Mouse (Mus musculus): Measurements from ENCODE around the gene Ift81.

The Ift81 gene

DNA sequence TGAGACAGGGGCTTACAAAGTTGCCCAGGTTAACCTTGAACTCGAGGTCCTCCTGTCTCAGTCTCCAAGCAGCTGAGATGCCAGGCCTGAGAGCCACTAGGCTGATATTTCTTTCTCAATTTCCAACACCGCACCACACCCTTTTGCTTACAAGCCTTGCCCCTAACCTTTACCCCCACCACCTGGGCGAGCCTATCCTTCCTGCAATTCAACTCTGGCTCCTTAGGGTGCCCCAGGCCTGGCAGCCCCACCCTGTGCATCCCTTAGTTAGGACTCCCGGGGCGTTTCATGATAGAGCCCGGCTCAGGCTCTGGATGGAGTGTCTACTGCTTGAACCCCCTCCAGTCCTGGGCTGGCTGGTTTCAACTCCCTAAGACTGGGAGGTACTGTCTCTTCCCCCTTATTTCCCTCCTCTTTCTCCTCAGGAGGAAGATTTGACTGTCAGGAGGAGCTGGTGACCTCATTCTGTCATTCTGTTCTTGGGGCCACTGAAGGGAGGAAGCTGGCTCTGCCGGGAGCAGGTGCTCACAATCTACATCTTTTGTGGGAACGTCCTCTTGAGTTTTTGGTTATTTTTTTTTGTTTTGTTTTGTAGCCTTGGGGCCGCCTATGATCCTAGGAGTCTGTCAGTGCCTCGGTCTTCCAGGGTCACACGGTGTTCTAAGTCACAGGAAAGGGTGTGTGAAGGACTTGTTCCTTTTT lies 98.1 kb downstream of the Ift81 start:
- no peak for DNase-seq (ENCODE audit: low read depth)

DNA sequence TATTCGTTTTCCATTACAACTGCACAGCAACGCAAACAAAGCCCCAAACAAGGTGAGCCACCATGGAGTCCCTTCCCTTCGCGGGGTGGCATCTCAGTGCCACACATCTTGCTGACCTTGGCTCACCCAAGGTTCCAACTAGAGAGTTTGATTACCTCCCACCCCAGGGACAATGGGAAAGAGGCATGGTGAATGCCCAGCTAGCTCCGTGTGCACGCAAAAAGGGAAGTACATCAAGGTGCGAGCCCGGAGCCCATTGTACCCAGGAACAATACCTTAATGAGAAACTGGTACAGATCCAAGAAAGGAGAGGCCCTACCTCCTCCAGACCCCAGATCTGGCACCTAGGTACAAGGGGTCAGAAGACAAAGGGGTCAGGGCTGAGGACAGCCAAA lies 100.2 kb downstream of the Ift81 start:
- DNase-seq (ENCODE audit: low read depth), result no peak

DNA sequence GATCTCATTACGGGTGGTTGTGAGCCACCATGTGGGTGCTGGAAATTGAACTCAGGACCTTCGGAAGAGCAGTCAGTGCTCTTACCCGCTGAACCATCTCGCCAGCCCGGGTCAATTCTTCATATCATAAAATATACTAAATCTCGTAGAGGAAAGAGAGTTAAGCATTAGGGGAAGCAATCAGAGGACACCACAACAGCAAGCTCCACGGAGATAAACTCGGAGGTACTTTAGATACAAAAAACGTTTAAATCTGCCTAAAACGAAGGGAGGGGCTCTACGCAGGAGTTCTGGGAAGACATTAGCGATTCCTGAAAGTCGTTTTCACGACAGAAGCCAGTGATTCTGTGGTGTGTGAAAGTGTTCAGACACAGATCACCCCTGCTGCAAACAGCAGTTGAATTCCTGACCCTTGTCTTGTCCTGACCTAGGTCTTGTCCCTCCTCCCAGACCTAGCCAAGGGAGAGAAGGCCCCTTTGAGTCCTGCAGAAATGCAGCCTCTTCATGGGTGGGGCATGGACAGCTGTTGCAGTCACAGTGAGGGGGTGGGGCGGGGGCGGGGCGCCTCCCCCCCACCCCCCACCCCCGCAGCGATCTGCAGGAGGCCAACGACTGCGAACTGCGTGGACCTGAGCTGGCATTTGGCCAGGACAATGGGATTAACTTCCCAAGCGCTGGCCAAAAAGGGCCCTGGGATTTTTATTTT lies 100.7 kb downstream of the Ift81 start:
- no peak for DNase-seq (ENCODE audit: low read depth)

DNA sequence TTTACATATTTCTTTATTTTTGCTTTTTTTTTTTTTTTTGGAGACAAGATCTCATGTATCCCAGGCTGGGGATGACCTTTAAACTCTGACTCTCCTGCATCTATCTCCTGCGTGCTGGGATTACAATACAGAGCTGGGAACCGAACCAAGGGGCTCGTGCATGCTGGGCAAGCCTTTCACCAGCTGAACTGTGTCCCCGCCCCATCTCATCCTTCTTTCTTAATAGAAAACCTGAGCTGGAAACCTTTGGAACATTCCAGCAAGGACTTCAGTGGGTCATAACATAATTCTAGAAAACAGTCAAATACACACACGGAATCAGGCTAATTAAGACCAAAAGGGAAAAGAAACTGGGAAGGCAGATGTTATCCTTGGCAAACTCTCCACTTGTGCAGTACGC lies 102.3 kb downstream of the Ift81 start:
- DNase-seq (ENCODE audit: low read depth), result peak; percentile 55

DNA sequence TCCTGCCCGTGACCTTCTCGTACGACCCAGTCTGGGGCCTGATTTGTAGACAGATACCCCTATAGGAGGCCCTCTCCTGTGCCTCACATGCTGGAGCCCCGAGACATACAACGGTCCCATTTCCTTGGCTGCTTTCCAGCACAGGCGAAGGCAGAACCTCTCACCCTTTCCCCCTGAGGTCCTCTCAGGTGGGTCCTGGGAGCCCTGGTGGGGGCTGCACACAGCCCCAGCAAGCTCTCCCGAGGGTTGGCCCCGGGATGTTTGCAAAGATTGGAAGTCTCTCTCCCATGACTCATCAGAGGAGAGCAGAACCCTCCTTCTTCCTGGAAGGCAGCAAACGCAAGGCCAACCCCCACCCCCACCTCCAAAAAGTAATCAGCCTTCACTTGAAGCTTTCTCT lies 102.9 kb downstream of the Ift81 start:
- peak; percentile 89 for DNase-seq (ENCODE audit: low read depth)

DNA sequence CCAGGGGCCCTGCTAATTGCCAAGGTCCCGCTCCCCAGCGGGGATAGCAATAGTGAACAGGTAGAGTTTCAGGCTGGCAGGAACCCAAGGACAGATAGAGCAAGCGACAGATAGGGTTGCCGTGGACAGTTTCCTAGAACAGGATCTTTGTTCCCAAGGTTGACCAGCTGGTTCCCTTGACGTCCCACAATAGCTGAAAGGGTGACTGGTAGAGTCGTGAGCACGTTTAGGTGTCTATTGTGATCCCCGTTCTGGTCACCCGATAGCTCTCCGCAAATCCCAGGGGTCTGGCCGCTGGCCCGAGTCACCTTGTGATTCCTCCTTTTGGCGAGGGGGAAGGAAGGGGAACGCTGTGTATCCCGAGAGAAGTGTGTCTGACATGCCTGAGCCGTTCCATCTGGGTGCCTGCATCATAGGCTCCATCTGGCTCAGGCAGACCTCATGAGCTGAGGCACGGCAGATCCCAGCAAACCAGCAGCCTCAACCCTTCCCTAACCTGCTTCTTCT lies 103.6 kb downstream of the Ift81 start:
- no peak for DNase-seq (ENCODE audit: low read depth)

DNA sequence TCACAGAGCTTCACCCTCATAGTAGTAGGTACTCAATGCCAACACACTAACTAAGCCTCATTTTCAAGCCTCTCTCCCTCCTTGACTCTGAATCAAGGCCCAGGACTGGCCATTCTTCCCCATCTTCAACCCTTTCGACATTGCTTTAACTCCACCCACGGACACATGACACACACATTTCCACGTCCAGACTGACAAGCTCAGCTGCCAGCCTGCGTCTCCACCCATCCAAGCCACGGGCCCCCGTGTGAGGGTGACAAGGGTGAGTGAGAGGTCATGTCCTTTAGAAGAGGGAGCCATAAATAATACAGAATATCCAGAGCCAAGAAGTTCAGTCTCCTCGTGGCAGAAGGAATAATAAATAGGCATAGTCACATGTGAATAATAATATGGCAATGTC lies 104.7 kb downstream of the Ift81 start:
- peak; percentile 45 for DNase-seq (ENCODE audit: low read depth)

DNA sequence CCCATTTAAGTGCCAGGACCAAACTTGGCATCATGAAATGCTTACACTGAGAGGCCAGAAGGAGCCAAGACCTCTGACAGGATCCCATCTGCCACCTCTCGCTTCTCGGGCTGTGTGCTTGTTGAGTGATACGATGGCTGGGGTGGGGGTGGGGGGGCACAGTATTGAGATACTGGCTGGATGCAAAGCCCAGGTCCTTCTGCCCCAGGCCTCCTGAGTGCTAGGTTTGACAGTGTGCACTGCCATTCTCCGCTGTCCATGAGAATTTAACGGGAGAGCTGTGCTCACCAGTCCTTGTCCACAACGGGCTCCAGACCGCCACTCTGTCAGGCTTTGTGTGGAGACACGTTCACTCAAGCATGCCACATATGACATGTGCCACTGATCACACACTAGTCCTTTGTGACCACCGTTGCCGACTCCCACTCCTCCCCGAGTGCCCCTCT lies 105.4 kb downstream of the Ift81 start:
- DNase-seq (ENCODE audit: low read depth), result no peak

DNA sequence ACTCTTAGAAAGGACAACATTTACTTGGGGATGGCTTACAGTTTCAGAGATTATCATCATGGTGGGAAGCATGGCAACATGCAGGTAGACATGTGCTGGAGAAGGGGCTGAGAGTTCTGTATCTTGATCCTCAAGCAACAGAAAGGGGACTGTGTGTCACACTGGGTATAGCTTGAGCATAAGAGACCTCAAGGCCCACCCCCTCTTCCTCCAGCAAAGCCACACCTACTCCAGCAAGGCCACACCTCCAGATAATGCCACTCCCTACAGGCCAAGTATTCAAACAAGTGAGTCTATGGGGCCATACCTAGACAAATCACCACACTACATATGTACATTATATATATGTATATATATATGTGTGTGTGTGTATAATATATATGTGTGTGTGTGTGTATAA lies 106.9 kb downstream of the Ift81 start:
- DNase-seq (ENCODE audit: low read depth), result no peak

DNA sequence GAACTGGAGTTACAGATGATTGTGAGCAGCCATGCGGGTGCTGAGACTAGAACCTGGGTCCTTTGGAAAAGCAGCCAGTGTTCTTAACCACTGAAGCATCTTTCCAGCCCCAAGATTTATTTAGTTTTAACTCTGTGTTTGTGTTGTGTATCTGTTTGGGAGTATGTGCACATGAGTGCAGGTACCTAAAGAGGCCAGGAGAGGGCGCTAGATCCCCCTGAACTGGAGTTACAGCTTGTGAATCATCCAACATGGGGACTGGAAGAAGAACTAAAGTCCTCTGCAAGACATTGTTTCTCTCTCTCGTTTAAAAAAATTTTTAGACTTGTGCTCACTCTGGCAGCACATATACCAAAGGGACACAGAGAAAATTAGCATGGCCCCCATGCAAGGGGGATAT lies 107.9 kb downstream of the Ift81 start:
- DNase-seq (ENCODE audit: low read depth), result no peak

DNA sequence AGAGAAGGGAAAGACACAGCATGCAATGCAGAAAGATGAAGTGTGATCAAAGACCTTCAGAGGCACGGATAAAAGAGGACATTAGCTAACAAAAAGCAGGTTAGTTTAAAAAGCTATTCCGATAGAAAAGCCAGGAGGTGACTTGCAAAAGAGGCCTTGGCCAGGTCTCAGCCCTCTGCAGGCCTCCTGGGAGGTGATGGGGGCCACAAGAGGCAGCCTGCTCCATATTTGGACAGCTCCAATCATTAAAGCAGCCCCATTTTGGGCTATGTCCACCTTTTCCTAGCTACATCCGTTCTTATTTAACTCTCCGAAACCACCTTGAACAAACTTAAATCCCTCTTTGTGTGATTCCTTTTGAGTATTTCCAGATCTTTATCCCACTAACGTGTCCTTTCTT lies 108.8 kb downstream of the Ift81 start:
- DNase-seq (ENCODE audit: low read depth), result no peak

DNA sequence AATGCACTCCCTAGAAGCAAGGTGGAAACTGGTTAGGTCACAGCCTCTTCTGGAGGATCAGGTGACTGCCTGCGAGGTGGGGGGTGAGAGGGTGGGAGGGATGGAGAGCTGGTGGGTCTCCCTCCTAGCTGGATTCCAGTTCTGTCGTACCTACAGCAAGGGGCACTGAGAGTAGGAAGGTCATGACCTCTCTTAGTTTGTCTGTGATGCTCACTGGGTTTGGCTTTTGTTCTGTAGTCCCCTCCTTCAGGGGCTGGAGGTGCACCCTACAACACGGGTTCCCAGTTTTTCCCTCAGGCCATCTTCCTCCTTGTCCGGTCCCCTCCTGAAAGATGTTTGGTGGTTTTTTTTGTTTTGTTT lies 110.6 kb downstream of the Ift81 start:
- DNase-seq (ENCODE audit: low read depth), result no peak

DNA sequence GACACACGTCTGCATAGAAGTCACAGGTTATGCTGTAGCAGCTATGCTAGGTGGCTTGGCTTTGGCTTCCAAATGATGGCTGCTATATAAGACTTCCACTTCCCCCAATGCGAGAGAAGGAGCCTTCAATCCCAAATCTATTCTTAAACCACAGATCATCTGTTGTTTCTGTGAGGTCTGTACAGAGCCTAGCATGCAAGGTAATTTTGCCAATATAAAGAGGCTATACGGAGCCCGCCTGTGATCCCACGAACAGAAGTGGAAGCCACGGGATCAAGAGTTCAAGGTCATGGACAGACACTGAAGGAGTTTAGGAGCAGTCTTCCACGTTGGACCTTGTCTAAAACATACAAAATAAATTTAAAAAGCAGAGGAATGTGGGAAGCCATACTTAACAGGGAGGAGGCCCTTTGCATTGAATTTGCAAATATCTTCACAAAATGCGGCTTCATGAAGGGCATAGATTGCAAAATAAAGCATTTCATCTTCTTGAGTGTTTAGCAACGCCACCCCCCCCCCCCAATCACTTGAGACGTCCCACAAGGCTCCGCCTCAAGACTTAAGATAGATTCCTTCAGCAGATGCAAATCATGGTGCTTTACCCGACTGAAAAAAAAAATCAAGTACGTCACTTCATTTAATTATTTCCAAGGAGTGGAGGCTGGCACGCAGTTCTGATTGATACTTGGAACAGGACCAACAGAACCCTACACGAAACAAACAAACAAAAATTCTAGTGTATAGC lies 111.1 kb downstream of the Ift81 start:
- DNase-seq (ENCODE audit: low read depth), result peak; percentile 46

DNA sequence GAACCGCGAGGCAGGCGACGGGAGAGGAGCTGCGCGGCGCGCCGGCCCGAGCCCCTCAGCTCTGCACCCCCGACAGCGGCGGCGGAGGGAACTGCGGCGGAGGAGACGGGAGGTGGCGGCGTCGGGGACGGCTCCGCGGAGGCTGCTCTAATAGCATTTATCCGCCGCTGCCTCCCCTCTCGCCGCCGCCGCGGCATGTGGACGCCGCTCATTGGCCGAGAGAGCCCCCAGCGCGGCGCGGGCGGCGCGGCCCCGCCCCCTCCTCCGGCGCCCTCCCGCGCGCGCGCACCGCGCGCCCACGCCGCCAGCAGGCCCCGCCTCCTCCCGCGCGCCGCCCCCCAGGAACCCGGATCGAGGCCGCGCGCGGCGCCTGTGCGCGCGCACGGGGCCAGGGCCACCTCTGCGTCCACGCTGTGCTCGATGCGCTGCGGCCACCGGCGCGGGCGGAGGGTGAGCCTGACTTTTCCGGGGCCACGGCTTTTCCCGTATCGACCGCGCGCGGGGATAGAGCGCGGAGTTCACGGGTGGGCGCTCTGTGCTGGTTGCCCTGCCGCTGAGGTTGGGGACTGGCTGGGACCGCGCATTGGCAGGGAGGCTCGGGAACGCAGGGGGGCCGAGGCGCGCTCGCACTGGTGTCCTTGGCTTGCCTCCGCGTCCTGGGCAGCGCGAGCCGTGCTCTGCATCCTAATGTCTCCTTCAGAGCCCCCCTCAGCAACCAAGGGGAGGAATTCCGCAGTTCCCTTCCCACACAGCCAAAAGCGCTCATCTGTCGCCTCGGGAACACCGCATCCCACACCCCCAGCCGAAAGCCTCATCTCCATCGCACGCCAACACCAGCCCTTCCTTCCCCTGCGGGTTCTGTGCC lies 112.0 kb downstream of the Ift81 start, which contains the start of gene Atp2a2:
TSS of gene Atp2a2 (minus strand) at position 149 of the 865 bp plus-strand sequence.
- peak; percentile 97 for DNase-seq (ENCODE audit: low read depth)

DNA sequence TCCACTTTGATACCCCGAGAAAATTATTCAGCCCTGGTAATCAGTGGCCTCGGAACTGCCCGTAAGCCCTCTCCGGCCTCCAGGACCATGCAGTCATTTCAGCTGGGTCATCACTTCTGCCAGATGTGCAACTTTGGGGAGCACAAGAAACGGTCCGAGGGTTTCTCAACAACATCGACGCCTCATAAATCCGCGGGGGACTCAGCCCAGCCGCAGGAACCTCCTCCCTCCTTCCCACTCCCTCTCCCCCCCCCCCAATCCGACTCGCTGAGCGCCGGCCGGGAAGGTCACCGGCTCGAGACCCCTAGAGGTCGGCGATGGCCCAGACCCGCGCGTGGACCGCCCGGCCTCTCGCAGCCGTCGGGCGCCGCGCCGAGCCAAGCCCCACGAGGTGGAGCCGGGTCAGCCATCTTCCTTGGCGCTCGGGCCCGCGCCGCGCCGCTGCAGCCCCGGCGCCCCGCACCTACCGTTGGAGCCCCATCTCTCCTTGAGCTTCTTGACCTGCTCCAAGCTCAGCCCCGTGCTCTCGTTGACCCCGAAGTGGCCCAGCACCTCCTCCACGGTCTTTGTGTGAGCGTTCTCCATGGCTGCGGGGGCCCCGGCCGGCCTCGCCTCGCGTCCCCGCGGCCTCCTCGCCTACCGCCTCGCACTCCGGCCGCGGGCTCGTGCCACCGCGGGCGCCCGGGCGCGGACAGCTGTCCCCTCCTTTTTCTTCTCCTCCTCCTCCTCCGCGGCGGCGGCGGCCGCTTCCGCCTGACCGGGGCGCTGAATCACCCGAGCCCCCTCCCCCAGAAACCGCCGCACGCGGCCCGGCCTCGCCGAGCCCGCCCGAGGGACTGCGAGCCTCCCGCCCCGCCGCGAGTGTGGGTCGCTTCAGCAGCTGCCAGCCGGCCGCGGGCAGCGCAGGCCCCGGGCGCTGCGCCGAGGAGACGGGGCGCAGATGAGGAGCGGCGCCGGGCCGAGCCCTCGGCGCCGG lies 112.9 kb downstream of the Ift81 start:
- peak; percentile 75 for DNase-seq (ENCODE audit: low read depth)

DNA sequence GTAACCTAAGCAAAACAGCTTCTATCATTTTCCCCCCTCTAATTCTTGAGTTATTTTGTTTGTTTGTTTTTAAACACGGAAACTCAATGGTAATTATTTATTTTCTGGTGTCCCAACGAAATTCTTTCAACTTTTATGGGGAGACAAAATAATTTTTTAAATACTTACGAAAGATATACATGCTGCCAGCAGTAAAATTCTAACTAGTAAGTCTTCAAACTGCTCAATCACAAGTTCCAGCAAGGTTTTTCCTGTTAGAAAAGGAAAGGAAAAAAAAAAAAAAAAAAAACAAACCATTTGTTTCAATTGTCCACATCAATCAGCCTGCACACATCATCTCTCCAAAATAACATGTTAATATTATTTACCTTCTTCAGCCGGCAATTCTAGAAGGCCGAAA lies 113.8 kb downstream of the Ift81 start:
- DNase-seq (ENCODE audit: low read depth), result no peak
